Mouse (Mus musculus): ENCODE data around the gene Abcb8. TPM values are rescaled to one million over a fixed set of nuclear protein-coding genes. Genes with fewer than 3 reads are reported as not detected.

Abcb8 gene
- polyA plus RNA-seq, 1 experiment from 2014 or later = 9.0 TPM

DNA sequence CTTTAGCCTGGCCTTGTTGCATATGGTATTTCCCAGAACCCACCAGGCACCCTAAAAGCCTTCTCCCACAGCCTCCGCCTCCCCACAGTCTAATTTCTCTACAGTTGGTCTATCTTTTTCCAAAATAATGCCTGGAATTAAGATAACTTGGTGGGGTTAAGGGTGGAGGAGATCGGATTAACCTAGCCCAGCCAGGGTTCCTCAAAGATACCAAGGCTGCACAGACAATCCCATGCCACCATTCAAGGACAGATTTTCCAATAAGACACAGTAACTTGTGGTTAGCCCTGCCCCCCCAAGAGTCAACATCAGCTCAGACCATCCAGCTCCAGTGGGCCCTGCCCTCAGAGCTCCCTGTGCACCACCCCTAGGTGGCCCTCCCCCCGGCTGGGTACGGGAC lies 13.0 kb upstream of the Abcb8 start:
- WGBS (ENCODE audit: missing documents) = 77% methylated on average over 4 of the region's 4 CpGs
- no peaks in the 10 kb centered on the region for H3K36me3 ChIP-seq (ENCODE audit: inconsistent target)
- H3K79me2 ChIP-seq (ENCODE audit: inconsistent target) = no peaks in the 10 kb centered on the region
- no peak overlapping the region for H3K27ac ChIP-seq
- no peak overlapping the region for H3K4me3 ChIP-seq (ENCODE audit: inconsistent target)

DNA sequence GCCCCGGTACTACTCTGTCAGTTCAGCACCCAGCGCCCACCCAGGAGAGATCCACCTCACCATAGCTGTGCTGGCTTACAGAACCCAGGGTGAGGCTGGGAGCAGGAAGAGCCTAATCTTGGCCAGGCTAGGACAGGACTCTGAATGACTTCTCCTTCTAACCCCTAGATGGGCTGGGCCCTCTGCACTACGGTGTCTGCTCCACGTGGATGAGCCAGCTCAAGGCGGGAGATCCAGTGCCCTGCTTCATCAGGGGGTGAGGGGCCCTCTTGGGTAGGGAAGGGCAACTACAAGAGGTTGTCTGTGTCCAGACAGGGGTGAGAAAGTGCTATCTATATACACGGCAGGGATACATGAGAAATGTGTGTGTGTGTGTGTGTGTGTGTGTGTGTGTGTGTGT lies 12.0 kb upstream of the Abcb8 start:
- WGBS (ENCODE audit: missing documents) = 85% methylated on average over 6 of the region's 6 CpGs

DNA sequence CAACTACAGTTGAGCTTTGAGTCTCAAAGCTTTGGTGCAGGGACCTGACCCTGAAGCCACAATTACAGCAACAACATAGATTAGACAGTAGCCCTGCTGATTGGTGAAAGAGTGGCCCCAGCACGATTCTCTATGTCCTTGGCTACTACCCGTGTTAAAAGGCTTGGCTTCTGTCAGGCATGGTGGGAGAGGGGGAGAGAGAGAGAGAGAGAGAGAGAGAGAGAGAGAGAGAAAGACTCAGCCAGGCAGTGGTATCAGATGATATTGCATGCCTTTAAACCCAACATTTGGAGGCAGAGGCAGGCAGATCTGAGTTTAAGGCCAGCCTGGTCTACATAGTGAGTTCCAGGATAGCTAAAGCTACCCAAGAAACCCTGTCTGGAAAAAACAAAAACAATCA lies 11.5 kb upstream of the Abcb8 start:
- 75% methylated on average over 2 of the region's 2 CpGs for WGBS (ENCODE audit: missing documents)
- Histone ChIP-seq H3K79me2 (ENCODE audit: inconsistent target) (no peaks in the 10 kb centered on the region), H3K27ac (no peak overlapping the region), H3K36me3 (ENCODE audit: inconsistent target) (no peaks in the 10 kb centered on the region), H3K4me3 (ENCODE audit: inconsistent target) (no peak overlapping the region)

More for the DNA sequence above, 12.0 kb upstream of the Abcb8 start:
- Histone ChIP-seq H3K79me2 (ENCODE audit: inconsistent target) (no peaks in the 10 kb centered on the region), H3K36me3 (ENCODE audit: inconsistent target) (no peaks in the 10 kb centered on the region), H3K27ac (no peak overlapping the region), H3K4me3 (ENCODE audit: inconsistent target) (no peak overlapping the region)

DNA sequence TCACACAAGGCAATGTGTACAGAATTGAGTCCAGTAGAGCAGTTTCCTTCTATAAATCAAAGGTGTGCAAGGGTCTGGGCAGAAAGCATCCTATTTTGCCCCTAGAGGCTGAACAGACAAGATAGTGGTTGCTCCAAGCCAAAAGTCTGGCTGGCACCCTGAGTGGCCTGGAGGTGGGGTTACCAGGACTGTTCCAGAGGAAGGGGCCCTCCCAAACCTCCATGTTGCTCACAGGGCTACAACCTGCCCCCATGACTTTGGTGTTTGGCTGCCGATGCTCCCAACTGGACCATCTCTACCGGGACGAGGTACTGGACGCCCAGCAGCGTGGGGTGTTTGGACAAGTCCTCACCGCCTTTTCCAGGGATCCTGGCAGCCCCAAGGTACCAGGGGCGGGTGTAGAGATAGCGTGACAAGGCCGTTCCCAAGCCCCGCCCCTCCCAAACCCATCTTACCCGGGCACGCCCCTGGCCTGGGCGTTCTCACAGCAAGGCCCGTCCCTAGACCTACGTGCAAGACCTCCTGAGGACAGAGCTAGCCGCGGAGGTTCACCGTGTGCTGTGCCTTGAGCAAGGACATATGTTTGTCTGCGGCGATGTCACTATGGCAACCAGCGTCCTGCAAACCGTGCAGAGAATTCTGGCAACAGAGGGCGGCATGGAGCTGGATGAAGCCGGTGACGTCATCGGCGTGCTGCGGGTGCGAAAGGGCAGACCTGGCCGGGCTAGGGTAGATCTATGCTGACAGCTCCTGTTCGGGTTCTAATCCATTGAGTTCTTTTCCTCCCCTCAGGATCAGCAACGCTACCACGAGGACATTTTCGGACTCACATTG lies 10.2 kb upstream of the Abcb8 start:
- H3K4me3 ChIP-seq (ENCODE audit: inconsistent target) = peak overlapping the region; percentile 20
- peak overlapping the region; percentile 34 for H3K27ac ChIP-seq
- H3K36me3 ChIP-seq (ENCODE audit: inconsistent target) = no peaks in the 10 kb centered on the region
- WGBS (ENCODE audit: missing documents) = 13% methylated on average over 33 of the region's 34 CpGs
- H3K79me2 ChIP-seq (ENCODE audit: inconsistent target) = no peaks in the 10 kb centered on the region

DNA sequence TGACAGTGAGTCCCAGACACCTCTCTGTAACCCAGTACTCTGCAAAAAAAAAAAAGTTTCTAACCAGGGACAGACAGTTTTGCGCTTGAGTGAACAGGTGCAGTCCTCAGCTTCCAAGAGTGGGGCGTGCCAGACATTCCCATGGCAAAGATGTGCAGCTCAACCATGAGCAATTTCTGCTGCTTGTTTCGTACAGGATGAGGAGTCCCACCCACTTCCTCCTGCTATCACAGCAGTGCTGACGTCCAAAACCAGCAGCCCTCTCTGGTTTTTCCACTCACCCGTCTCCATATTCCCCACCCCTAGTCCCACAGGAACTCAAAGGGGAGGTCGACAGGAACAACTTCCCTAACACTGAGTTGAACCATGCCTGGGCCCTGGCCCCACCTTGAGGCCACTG lies 9.1 kb upstream of the Abcb8 start:
- Histone ChIP-seq H3K27ac (peak overlapping the region; percentile 34), H3K79me2 (ENCODE audit: inconsistent target) (no peaks in the 10 kb centered on the region), H3K36me3 (ENCODE audit: inconsistent target) (no peaks in the 10 kb centered on the region), H3K4me3 (ENCODE audit: inconsistent target) (no peak overlapping the region)
- WGBS (ENCODE audit: missing documents) = 29% methylated on average over 6 of the region's 6 CpGs

DNA sequence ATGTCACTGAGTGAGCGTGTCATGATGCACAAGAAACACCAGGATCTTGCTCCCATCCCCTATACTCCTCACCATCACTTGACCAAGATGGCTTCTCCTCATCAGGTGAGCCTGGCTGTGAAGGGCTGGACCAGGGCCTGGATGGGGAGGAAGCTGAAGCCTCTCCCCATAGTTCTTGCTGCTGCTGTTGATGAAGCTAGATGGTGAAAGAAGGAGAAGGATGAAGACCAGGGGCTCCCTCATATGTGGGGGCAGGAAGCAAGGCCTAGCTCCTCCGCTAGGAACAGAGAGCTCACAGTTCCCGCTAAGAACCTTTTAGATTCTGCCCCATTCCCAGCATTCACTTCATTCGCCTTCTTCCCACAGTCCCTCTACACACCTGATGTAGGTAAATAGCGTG lies 8.1 kb upstream of the Abcb8 start:
- Histone ChIP-seq H3K79me2 (ENCODE audit: inconsistent target) (no peaks in the 10 kb centered on the region), H3K36me3 (ENCODE audit: inconsistent target) (no peaks in the 10 kb centered on the region), H3K27ac (no peak overlapping the region), H3K4me3 (ENCODE audit: inconsistent target) (no peak overlapping the region)
- 98% methylated on average over 5 of the region's 5 CpGs for WGBS (ENCODE audit: missing documents)

DNA sequence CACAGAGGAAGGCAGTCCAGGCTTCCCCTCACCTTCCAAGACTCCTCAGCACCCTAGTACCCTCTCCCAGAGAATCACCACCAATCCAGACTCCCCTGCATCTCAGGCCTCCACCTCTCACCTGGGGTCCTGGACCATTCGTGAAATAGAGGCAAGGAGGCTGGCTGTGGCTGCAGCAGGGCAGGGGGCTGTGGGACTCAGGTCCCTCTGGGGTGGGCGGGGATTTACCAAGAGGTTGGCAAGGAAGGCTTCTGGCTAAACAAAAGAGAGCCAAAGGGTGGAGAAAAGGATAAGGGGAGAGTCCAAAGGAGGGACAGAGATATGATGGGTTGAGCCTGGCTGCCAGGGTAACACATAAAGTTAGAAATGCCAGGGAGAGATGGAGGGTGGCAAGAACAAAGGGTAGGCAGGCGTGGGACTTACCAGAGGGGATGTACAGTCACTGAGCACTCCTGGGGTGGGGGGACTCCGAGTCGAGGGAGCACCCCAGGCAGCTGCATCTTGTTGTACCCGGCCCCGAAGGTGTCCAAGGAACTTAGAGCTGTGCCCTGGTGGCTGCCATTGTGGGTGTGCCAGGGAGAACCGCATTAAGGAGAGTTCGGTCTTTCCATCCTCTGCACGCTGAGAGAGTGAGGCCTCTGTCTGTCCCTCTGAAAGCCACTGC lies 7.4 kb upstream of the Abcb8 start:
- Histone ChIP-seq H3K4me3 (ENCODE audit: inconsistent target) (no peak overlapping the region), H3K27ac (no peak overlapping the region), H3K36me3 (ENCODE audit: inconsistent target) (no peaks in the 10 kb centered on the region), H3K79me2 (ENCODE audit: inconsistent target) (no peaks in the 10 kb centered on the region)
- WGBS (ENCODE audit: missing documents) = 97% methylated on average over 9 of the region's 10 CpGs

DNA sequence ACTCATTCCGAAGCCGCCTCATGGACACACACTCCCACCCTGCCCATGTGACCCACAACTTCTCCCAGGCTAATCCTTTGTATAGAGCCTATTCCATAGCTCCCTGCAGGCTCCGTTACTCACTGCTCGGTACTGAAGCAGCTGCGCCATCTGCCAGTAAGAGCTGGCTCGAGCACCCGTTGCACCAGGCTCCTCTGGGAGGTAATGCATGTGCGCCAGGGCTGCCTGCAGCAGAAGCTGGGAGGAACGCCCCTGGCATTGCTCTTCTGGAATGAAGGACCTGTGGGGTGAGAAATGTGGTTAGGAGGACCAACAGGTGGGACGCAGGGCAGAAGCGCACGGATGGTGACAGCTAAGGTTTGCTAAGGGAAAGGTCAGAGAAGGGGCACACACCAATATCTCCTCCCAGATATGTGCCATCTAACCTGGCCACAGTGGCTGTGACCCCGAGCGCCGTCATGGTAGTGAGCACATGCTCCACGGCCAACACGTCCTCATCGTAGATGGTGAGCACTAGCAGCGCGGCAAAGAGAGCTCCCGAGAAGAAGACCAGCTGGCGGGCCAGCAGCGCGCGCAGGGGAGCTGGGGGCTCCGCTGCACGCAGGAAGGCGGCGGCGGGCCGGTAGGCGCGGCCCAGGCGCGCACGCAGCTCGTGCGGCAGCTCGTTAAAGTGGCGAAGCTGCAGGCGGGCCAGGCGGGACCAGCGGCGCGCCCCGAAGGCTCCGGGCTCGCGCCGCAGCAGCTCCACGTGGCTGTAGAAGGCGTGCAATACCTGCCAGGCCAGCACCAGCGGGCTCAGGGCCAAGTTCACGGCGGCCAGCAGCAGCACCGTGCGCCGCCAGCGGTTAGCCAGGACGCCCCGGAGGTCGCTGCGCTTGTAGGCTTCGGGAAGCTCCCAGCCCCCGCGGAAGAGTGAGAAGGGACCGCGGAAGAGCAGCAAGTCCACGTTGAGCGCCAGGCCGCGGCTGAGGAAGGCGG lies 5.9 kb upstream of the Abcb8 start:
- Histone ChIP-seq H3K79me2 (ENCODE audit: inconsistent target) (no peaks in the 10 kb centered on the region), H3K27ac (peak overlapping the region; percentile 95), H3K4me3 (ENCODE audit: inconsistent target) (peak overlapping the region; percentile 34), H3K36me3 (ENCODE audit: inconsistent target) (no peaks in the 10 kb centered on the region)
- whole genome bisulfite sequencing (ENCODE audit: missing documents) = 5% methylated on average over 66 of the region's 73 CpGs

DNA sequence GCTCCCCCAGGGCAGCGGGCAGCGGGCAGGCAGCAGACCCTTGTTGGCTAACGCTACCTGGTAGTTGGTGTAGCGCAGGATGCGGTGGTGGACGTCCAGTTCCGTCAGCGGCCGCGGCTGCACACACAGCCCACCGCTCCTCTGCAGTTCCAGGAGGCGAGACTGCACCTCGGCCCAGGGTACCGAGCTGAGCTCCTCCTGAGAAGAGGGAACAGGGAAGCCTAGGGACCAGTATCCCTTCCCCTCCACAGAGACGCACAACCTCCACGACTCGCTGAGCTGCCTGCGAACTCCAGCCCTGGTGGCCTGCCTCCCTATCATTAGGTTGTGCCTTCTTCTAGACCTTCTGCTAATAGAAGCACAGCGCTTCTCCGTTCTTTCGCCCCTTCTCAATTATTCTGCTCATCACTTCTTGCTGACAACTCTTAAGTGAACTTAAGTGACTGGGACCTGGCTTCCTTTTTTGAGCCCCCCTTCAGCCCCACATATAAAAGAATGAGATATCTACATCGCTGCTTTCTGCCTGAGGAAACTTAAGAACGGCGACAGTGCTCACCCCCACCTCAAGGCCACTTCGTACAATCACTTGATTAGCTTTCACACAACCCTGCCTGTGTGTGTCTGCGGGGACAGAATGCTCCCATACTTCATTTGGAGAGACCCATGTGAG lies 5.1 kb upstream of the Abcb8 start:
- H3K4me3 ChIP-seq (ENCODE audit: inconsistent target) = peak overlapping the region; percentile 32
- no peaks in the 10 kb centered on the region for H3K36me3 ChIP-seq (ENCODE audit: inconsistent target)
- WGBS (ENCODE audit: missing documents) = 31% methylated on average over 25 of the region's 26 CpGs
- H3K27ac ChIP-seq = peak overlapping the region; percentile 95
- H3K79me2 ChIP-seq (ENCODE audit: inconsistent target) = no peaks in the 10 kb centered on the region

DNA sequence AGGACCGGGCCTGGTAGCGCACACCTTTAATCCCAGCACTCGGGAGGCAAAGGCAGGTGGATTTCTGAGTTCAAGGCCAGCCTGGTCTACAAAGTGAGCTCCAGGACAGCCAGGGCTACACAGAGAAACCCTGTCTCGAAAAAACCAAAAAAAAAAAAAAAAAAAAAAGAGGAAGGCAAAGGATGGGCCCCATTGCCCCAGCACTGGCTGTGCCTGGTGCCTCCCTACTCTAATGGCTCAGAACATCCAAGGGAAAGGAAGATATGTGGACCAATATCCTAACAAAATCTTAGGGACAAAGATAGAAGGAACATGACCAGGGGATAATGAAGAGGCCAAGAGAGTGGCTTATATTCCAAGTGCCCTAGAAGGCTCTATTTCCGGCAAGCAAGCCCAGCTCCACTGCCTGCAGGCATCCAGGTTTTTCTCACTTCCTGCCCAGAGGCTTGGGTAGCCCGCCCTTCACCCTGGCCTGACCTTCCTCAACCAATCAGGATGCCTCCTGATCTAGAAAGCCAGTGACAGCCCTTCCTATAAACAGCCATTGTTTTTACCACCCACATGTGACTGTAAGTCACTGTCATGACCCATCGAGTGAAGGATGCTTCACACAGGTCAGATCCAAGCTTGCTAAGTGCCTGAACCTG lies 4.3 kb upstream of the Abcb8 start:
- Histone ChIP-seq H3K79me2 (ENCODE audit: inconsistent target) (no peaks in the 10 kb centered on the region), H3K27ac (peak overlapping the region; percentile 95), H3K4me3 (ENCODE audit: inconsistent target) (peak overlapping the region; percentile 9), H3K36me3 (ENCODE audit: inconsistent target) (no peaks in the 10 kb centered on the region)
- WGBS (ENCODE audit: missing documents) = 38% methylated on average over 5 of the region's 7 CpGs

DNA sequence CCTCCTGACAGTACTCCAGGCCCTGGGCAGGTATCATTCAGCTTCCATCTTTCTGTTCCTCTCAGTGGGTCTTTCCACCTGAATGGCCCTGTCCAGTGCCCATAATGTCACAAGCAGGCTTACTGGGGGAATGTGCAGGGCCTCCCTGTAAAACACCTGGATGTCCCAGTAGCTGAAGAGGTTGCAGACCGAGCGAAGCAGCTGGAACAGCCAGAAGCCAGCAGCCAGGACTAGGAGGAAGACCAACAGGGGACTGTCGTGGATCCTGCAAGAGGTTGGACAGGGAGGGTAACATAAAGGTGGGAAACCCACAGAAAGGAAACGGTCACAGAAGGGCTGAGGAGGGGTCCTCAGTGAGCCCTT lies 3.8 kb upstream of the Abcb8 start:
- no peaks in the 10 kb centered on the region for H3K79me2 ChIP-seq (ENCODE audit: inconsistent target)
- H3K4me3 ChIP-seq (ENCODE audit: inconsistent target) = peak overlapping the region; percentile 9
- no peaks in the 10 kb centered on the region for H3K36me3 ChIP-seq (ENCODE audit: inconsistent target)
- WGBS (ENCODE audit: missing documents) = 91% methylated on average over 4 of the region's 4 CpGs
- peak overlapping the region; percentile 95 for H3K27ac ChIP-seq

DNA sequence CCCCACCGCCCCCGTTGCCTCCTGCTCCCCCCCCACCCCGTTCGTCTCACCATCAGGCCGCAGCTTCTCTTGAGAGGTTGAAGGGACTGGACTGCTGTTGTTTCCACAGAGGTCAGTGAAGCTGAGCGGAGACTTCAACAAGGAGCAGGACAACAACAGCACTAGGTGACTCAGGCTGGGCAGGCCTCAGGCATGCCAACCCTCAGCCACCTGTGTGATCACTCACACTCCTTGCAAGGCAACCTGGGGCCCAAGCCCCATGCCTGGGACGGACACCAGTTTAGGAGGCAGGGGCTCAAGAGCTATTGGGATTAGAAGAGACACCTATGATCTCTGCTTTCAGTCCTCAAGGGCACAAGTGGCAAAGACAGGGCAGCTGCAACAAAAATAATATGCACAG lies 1.6 kb upstream of the Abcb8 start, which contains the start of gene Atg9b:
Atg9b (minus strand) TSS at position 280 of the 400 bp plus-strand sequence.
- no peak within 1 kb of the TSS for H3K4me3 ChIP-seq (ENCODE audit: inconsistent target)
- no peaks in the 10 kb centered on the region for H3K36me3 ChIP-seq (ENCODE audit: inconsistent target)
- peak within 1 kb of the TSS; percentile 83 for H3K27ac ChIP-seq
- H3K79me2 ChIP-seq (ENCODE audit: inconsistent target) = no peaks in the 10 kb centered on the region; the same call in 1 of the 2 replicates
- WGBS (ENCODE audit: missing documents) = 96% methylated on average over 2 of the region's 7 CpGs

DNA sequence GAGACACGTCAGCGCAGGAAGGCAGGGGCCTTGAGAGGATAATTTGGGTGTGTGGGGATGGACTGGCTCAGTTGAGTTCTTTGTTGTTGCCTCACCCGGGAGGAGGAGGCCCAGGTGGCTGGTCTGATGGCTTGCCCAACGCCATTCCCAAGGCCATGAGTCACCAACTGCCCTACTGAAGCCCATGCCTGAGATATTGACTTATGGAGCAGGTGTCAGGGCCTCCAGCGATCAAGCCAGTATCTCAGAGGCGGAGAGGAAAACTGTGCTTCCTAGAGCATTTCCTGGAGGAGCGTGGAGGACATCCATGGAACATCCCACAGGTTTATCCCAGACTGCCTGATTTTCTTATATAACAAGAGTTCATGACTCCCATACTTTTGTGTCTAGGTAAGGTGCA lies 739 bp upstream of the Abcb8 start:
- H3K27ac ChIP-seq = peak overlapping the region; percentile 83
- H3K36me3 ChIP-seq (ENCODE audit: inconsistent target) = no peaks in the 10 kb centered on the region
- WGBS (ENCODE audit: missing documents) = 82% methylated on average over 7 of the region's 7 CpGs
- H3K79me2 ChIP-seq (ENCODE audit: inconsistent target) = no peaks in the 10 kb centered on the region; the same call in 1 of the 2 replicates
- no peak overlapping the region for H3K4me3 ChIP-seq (ENCODE audit: inconsistent target)
